Mouse (Mus musculus): ENCODE data around the gene Cd72. TPM values are rescaled to one million over a fixed set of nuclear protein-coding genes. Genes with fewer than 3 reads are reported as not detected.
A peak's percentile ranks its signal among the peaks of the same experiment; 100 is the strongest.

Cd72 gene
- total RNA-seq, 1 experiment = 0.40 TPM

DNA sequence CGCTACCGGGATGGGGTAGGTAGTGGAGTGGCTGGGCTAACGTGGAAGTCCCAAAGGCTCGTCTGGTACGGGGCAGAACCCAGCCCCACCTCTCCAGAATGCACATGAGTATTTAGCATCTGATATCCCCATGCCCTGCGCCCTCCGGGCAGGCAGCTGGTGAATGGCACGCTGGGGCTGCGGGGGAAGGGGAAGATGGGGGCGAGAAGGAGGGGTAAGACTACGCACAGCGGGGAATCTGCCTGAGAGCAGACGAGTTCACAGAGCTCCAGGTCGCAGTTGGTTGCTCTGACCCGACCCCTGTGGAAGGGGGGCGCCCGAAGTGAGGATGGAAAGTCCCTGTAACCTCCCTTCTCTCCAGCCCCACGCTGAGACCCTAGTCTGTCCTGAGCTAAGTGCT is 1.0 kb downstream of the Cd72 start:
- Histone ChIP-seq H3K4me3 (ENCODE audit: insufficient read depth in 1 of 2, low read depth in 1 of 2, low read length in 2 of 2, poor library complexity in 1 of 2, severe bottlenecking in 1 of 2) (no peak overlapping the region), H3K9ac (ENCODE audit: insufficient read depth, low read depth, low read length, poor library complexity, severe bottlenecking) (no peak overlapping the region), H3K36me3 (ENCODE audit: control insufficient read depth, insufficient read depth, low read length, poor library complexity, severe bottlenecking) (no peaks in the 10 kb centered on the region), H3K9me3 (ENCODE audit: control insufficient read depth, insufficient read depth, low read depth, low read length) (no peaks in the 10 kb centered on the region), H3K27ac (ENCODE audit: insufficient read depth, low read depth, low read length, poor library complexity, severe bottlenecking) (no peak overlapping the region), H3K4me1 (ENCODE audit: control insufficient read depth in 2 of 2, insufficient read depth in 2 of 2, low read length in 2 of 2, poor library complexity in 1 of 2) (peaks cover 0 to 5% of the 10 kb centered on the region in 2 experiments; a peak in 1 of 4 replicates)
- in situ Hi-C loops (cut with MboI; ENCODE audit: low sequenced_read_pairs in 2 of 2, unreplicated experiment in 2 of 2) = no loop called here
- DNase-seq (ENCODE audit: low read depth, low spot score) = no peak
- TF ChIP-seq ZC3H11A (IDR thresholded peaks at IDR 0.05; ENCODE audit: borderline replicate concordance, low read depth, low read length) (no peak), HCFC1 (IDR thresholded peaks at IDR 0.05; ENCODE audit: borderline replicate concordance, insufficient read depth, low read length) (no peak), MAFK (IDR thresholded peaks at IDR 0.05; ENCODE audit: insufficient read depth, low read depth, low read length) (no peak), CHD2 (IDR thresholded peaks at IDR 0.05; ENCODE audit: low read depth, low read length) (no peak), ZNF384 (IDR thresholded peaks at IDR 0.05; ENCODE audit: low read depth, low read length) (no peak)

DNA sequence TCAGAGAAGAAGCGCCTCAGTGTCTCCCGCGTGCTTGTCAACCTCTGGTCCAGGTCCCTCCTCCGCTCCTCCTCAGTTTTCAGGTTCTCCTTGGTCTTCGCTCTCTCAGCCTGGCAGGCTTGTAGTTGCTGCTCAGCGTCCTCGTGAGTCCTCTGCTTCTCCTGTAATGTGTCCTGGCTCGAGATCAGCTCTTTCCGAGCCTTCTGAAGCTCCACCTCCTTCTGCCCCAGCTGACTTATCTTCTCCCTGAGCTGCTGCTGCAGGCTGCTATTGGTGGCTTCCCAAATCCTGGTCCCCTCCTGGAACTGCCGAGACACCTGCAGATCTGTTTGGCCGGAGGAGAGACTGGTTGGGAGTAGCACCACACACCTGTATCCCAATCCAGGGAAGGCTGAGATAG is 2.1 kb downstream of the Cd72 start:
- no peak overlapping the region for H3K4me3 ChIP-seq (ENCODE audit: insufficient read depth in 1 of 2, low read depth in 1 of 2, low read length in 2 of 2, poor library complexity in 1 of 2, severe bottlenecking in 1 of 2)
- H3K9ac ChIP-seq (ENCODE audit: insufficient read depth, low read depth, low read length, poor library complexity, severe bottlenecking) = no peak overlapping the region
- in situ Hi-C loops (cut with MboI; ENCODE audit: low sequenced_read_pairs in 2 of 2, unreplicated experiment in 2 of 2) = no loop called here
- peaks cover 0 to 5% of the 10 kb centered on the region in 2 experiments; a peak in 1 of 4 replicates for H3K4me1 ChIP-seq (ENCODE audit: control insufficient read depth in 2 of 2, insufficient read depth in 2 of 2, low read length in 2 of 2, poor library complexity in 1 of 2)
- H3K36me3 ChIP-seq (ENCODE audit: control insufficient read depth, insufficient read depth, low read length, poor library complexity, severe bottlenecking) = peaks cover under 1% of the 10 kb centered on the region; the same call in 1 of the 2 replicates
- H3K9me3 ChIP-seq (ENCODE audit: control insufficient read depth, insufficient read depth, low read depth, low read length) = no peaks in the 10 kb centered on the region
- TF ChIP-seq HCFC1 (IDR thresholded peaks at IDR 0.05; ENCODE audit: borderline replicate concordance, insufficient read depth, low read length) (no peak), CHD2 (IDR thresholded peaks at IDR 0.05; ENCODE audit: low read depth, low read length) (no peak), ZC3H11A (IDR thresholded peaks at IDR 0.05; ENCODE audit: borderline replicate concordance, low read depth, low read length) (no peak), MAFK (IDR thresholded peaks at IDR 0.05; ENCODE audit: insufficient read depth, low read depth, low read length) (no peak), ZNF384 (IDR thresholded peaks at IDR 0.05; ENCODE audit: low read depth, low read length) (no peak)
- no peak for DNase-seq (ENCODE audit: low read depth, low spot score)
- no peak overlapping the region for H3K27ac ChIP-seq (ENCODE audit: insufficient read depth, low read depth, low read length, poor library complexity, severe bottlenecking)

DNA sequence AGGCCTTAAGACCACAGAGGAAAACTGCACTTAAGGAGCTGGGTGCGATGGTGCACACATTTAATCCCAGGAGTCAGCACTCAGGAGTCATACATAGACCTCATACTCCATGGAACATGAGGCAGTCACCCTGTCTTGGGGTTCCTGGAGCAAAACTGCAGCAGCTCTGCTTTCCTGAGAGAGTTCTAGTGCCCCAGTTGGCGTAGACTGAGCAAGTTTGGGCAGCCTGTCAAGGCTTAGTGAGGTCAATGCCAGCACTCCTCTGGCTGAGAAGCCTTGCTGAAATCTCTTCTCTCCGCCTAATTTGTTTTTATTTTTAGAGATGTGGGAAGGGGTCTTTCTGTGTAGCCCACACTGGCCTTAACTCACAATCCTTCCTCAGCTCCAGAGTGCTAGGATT is 5.9 kb downstream of the Cd72 start:
- Histone ChIP-seq H3K27ac (ENCODE audit: insufficient read depth, low read depth, low read length, poor library complexity, severe bottlenecking) (no peak overlapping the region), H3K4me3 (ENCODE audit: insufficient read depth in 1 of 2, low read depth in 1 of 2, low read length in 2 of 2, poor library complexity in 1 of 2, severe bottlenecking in 1 of 2) (no peak overlapping the region), H3K4me1 (ENCODE audit: control insufficient read depth in 2 of 2, insufficient read depth in 2 of 2, low read length in 2 of 2, poor library complexity in 1 of 2) (peaks cover 0 to 3% of the 10 kb centered on the region in 2 experiments; a peak in 1 of 4 replicates), H3K36me3 (ENCODE audit: control insufficient read depth, insufficient read depth, low read length, poor library complexity, severe bottlenecking) (peaks cover 13% of the 10 kb centered on the region; the same call in 1 of the 2 replicates), H3K9ac (ENCODE audit: insufficient read depth, low read depth, low read length, poor library complexity, severe bottlenecking) (no peak overlapping the region), H3K9me3 (ENCODE audit: control insufficient read depth, insufficient read depth, low read depth, low read length) (no peaks in the 10 kb centered on the region)
- no peak for DNase-seq (ENCODE audit: low read depth, low spot score)
- in situ Hi-C loops (cut with MboI; ENCODE audit: low sequenced_read_pairs in 2 of 2, unreplicated experiment in 2 of 2) = no loop called here
- no peak for TF ChIP-seq MAFK (IDR thresholded peaks at IDR 0.05; ENCODE audit: insufficient read depth, low read depth, low read length)
- TF ChIP-seq ZC3H11A (IDR thresholded peaks at IDR 0.05; ENCODE audit: borderline replicate concordance, low read depth, low read length) = no peak
- no peak for TF ChIP-seq HCFC1 (IDR thresholded peaks at IDR 0.05; ENCODE audit: borderline replicate concordance, insufficient read depth, low read length)
- TF ChIP-seq CHD2 (IDR thresholded peaks at IDR 0.05; ENCODE audit: low read depth, low read length) = no peak
- no peak for TF ChIP-seq ZNF384 (IDR thresholded peaks at IDR 0.05; ENCODE audit: low read depth, low read length)

DNA sequence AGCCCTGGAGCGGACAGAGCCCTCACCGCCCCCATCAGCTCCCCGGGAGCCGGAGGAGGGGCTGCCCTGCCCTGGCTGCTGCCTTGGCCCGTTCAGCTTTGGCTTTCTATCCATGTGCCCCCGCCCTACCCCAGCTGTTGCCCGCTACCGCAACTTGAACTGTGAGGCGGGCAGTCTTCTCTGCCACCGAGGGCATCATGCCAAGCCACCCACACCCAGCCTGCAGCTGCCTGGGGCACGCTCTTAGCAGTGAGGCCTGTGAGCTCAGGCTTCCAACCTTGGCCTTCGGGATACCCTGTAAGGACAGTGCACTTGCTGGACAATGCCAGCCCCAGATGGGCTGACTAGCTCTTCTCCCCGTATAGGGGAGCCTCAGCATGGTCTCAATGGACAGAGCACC is 7.2 kb downstream of the Cd72 start:
- Histone ChIP-seq H3K4me3 (ENCODE audit: insufficient read depth in 1 of 2, low read depth in 1 of 2, low read length in 2 of 2, poor library complexity in 1 of 2, severe bottlenecking in 1 of 2) (no peak overlapping the region), H3K9ac (ENCODE audit: insufficient read depth, low read depth, low read length, poor library complexity, severe bottlenecking) (no peak overlapping the region)

DNA sequence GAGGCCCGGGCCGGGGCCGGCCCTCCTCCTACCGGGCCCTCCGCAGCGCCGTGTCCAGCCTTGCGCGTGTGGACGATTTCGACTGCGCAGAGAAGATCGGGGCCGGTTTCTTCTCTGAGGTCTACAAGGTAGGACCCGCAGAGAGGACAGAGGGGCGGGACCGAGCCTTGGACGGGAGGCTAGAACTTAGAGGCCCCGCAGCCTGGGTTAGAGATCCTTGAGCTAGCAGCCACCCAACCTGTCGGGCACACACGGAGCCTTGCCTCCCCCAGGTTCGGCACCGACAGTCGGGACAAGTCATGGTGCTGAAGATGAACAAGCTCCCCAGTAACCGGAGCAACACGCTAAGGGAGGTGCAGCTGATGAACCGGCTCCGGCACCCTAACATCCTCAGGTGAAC is 10.9 kb downstream of the Cd72 start:
- no peak overlapping the region for H3K27ac ChIP-seq (ENCODE audit: insufficient read depth, low read depth, low read length, poor library complexity, severe bottlenecking)
- TF ChIP-seq ZNF384 (IDR thresholded peaks at IDR 0.05; ENCODE audit: low read depth, low read length) (no peak), MAFK (IDR thresholded peaks at IDR 0.05; ENCODE audit: insufficient read depth, low read depth, low read length) (no peak), ZC3H11A (IDR thresholded peaks at IDR 0.05; ENCODE audit: borderline replicate concordance, low read depth, low read length) (no peak), CHD2 (IDR thresholded peaks at IDR 0.05; ENCODE audit: low read depth, low read length) (no peak), HCFC1 (IDR thresholded peaks at IDR 0.05; ENCODE audit: borderline replicate concordance, insufficient read depth, low read length) (no peak)

More for the DNA sequence above, 7.2 kb downstream of the Cd72 start:
- H3K9me3 ChIP-seq (ENCODE audit: control insufficient read depth, insufficient read depth, low read depth, low read length) = no peaks in the 10 kb centered on the region
- DNase-seq (ENCODE audit: low read depth, low spot score) = no peak
- no peak for TF ChIP-seq ZC3H11A (IDR thresholded peaks at IDR 0.05; ENCODE audit: borderline replicate concordance, low read depth, low read length)
- TF ChIP-seq HCFC1 (IDR thresholded peaks at IDR 0.05; ENCODE audit: borderline replicate concordance, insufficient read depth, low read length) = no peak
- no peak for TF ChIP-seq CHD2 (IDR thresholded peaks at IDR 0.05; ENCODE audit: low read depth, low read length)
- peaks cover 13% of the 10 kb centered on the region; the same call in 1 of the 2 replicates for H3K36me3 ChIP-seq (ENCODE audit: control insufficient read depth, insufficient read depth, low read length, poor library complexity, severe bottlenecking)
- H3K27ac ChIP-seq (ENCODE audit: insufficient read depth, low read depth, low read length, poor library complexity, severe bottlenecking) = no peak overlapping the region
- in situ Hi-C loops (cut with MboI; ENCODE audit: low sequenced_read_pairs in 2 of 2, unreplicated experiment in 2 of 2) = no loop called here
- H3K4me1 ChIP-seq (ENCODE audit: control insufficient read depth in 2 of 2, insufficient read depth in 2 of 2, low read length in 2 of 2, poor library complexity in 1 of 2) = no peaks in the 10 kb centered on the region

More for the DNA sequence above, 10.9 kb downstream of the Cd72 start:
- Histone ChIP-seq H3K9ac (ENCODE audit: insufficient read depth, low read depth, low read length, poor library complexity, severe bottlenecking) (peak overlapping the region; percentile 83), H3K9me3 (ENCODE audit: control insufficient read depth, insufficient read depth, low read depth, low read length) (no peaks in the 10 kb centered on the region), H3K4me1 (ENCODE audit: control insufficient read depth in 2 of 2, insufficient read depth in 2 of 2, low read length in 2 of 2, poor library complexity in 1 of 2) (peaks cover 0 to 3% of the 10 kb centered on the region in 2 experiments; a peak in 1 of 4 replicates), H3K4me3 (ENCODE audit: insufficient read depth in 1 of 2, low read depth in 1 of 2, low read length in 2 of 2, poor library complexity in 1 of 2, severe bottlenecking in 1 of 2) (peak overlapping the region; percentile 69 to 79), H3K36me3 (ENCODE audit: control insufficient read depth, insufficient read depth, low read length, poor library complexity, severe bottlenecking) (peaks cover 13% of the 10 kb centered on the region; the same call in 1 of the 2 replicates)
- DNase-seq (ENCODE audit: low read depth, low spot score) = no peak
- in situ Hi-C loops (cut with MboI; ENCODE audit: low sequenced_read_pairs in 2 of 2, unreplicated experiment in 2 of 2) = no loop called here
